Mouse (Mus musculus): ENCODE measurements around the gene Drd2. TPM values are rescaled to one million over a fixed set of nuclear protein-coding genes. Genes with fewer than 3 reads are reported as not detected.

The Drd2 gene
- polyA plus RNA-seq (2012; fragmentation: generic; extraction: Trizol): 0.02 TPM
- long read RNA-seq, experiment 1: 0 reads
- long read RNA-seq, experiment 2: 0 reads

DNA sequence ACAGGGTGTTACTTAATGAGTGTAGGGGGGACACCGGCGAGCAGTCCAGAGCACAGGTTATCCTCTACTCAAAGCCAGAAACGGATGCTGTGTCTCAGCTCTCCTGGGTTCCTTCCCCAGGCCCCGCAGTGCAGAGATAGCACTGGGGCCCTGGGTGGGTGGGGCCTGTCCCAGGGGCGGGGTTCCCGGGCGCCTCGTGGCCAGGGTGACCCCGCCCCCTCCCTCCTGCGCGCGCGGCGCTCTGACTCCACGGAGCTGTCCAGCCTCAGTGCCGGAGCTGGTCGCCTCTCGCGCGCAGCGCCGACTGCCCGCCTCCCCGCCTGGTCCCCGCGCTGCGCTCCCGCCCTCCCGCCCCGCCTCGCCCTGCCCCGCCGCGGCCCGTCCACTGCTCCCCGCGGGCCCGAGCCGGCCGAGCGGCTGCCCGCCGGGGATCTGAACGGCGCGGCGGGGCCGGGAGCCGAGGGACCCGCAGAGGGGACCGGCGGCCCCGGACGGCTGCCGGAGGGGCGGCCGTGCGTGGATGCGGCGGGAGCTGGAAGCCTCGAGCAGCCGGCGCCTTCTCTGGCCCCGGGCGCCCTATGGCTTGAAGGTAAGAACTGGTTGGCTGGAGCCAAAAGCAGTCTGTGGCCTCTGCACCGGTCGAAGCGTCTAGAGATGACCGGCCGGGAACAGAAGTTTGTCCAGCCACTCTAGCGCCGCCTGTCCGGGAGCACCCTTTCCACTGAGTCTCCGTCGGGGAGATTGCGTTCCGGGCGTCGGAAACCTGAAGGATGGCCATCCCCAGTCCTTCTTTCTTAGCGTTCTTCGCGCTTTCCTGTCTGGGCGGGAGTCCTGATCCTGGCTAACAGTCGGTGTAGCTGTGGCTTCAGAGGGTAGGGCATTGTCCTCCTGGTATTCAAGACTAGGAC is at the start of gene Drd2:
Gene Drd2, plus strand, starts transcription at position 492 of the 908 bp plus-strand sequence.
- no peaks in the 10 kb centered on the region for H3K27me3 ChIP-seq (ENCODE audit: control insufficient read depth, insufficient read depth, insufficient read length)
- no peaks in the 10 kb centered on the region for H3K36me3 ChIP-seq (ENCODE audit: control insufficient read depth, insufficient read depth)
- H3ac ChIP-seq (ENCODE audit: control insufficient read depth, insufficient read length, low read depth): no peak within 1 kb of the TSS
- TF ChIP-seq CTCF (IDR thresholded peaks at IDR 0.05; ENCODE audit: control insufficient read depth, insufficient read depth, insufficient read length) (no peak), USF1 (IDR thresholded peaks at IDR 0.05; ENCODE audit: low read depth) (no peak), CEBPB (IDR thresholded peaks at IDR 0.05; ENCODE audit: low read depth) (no peak)
- H3K4me3 ChIP-seq (ENCODE audit: insufficient read depth, poor library complexity, severe bottlenecking): no peak within 1 kb of the TSS
- no peaks in the 10 kb centered on the region for H3K79me2 ChIP-seq (ENCODE audit: control insufficient read depth, insufficient read depth)
- no peaks in the 10 kb centered on the region for H3K79me3 ChIP-seq (ENCODE audit: low read depth)

DNA sequence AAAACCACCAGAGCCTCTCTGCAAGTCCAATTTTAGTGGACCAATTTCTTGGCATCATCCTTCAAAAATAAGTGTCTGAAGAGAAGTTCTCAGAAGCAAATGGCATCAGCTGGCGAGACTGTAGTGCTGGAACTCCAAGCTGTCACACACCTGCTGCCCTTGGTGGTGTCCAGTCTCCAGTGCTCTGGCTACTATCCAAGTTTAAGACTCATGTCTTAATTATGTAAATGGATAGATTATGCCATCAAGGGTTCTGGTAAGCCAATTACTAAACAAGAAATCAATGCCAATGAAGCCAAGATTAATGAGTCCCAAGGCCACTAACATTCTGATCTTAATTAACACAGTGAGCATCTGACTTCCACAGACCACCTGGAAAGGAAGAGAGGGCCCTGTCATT is 45.3 kb upstream of the Drd2 start:
- TF ChIP-seq FOSL1 (IDR thresholded peaks at IDR 0.05; ENCODE audit: insufficient read depth, low read length, poor library complexity, severe bottlenecking): no peak
- TF ChIP-seq CTCF (IDR thresholded peaks at IDR 0.05; ENCODE audit: control insufficient read depth, insufficient read depth, insufficient read length): no peak
- TF ChIP-seq MYOD1 (IDR thresholded peaks at IDR 0.05; ENCODE audit: control insufficient read depth, insufficient read length, low read depth): no peak
- TF ChIP-seq CEBPB (IDR thresholded peaks at IDR 0.05; ENCODE audit: low read depth): no peak
- no peak for TF ChIP-seq MYOG (IDR thresholded peaks at IDR 0.05; ENCODE audit: control insufficient read depth, extremely low read depth, insufficient read length)
- TF ChIP-seq USF1 (IDR thresholded peaks at IDR 0.05; ENCODE audit: low read depth): no peak
- no peak for TF ChIP-seq MAX (IDR thresholded peaks at IDR 0.05)
- Histone ChIP-seq H3K27me3 (ENCODE audit: control insufficient read depth, insufficient read depth, insufficient read length) (no peaks in the 10 kb centered on the region), H3K4me3 (ENCODE audit: insufficient read depth, poor library complexity, severe bottlenecking) (no peak overlapping the region), H3ac (ENCODE audit: control insufficient read depth, insufficient read length, low read depth) (no peak overlapping the region), H3K79me2 (ENCODE audit: control insufficient read depth, insufficient read depth) (no peaks in the 10 kb centered on the region), H3K36me3 (ENCODE audit: control insufficient read depth, insufficient read depth) (no peaks in the 10 kb centered on the region), H3K79me3 (ENCODE audit: low read depth) (no peaks in the 10 kb centered on the region)

DNA sequence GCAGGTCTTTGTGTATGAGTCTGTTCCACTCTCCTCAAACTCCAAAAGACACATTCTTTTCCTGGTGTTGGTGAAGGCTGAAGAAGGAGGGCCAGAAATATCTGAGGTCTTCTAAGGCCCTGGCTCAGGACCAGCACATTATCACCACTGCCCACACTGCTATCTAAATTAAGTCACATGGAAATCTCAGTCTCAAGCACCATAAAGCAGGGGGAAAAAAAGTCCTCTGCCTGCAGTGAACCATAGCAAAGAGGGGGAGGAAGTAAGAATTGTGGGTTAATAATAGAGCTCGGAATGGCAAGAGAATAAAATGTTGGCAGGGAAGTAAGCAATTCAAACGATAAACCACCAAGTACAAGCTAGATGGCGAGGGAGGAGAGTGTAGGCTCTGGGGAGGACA is 32.9 kb upstream of the Drd2 start:
- no peak overlapping the region for H3K4me3 ChIP-seq (ENCODE audit: insufficient read depth, poor library complexity, severe bottlenecking)
- H3ac ChIP-seq (ENCODE audit: control insufficient read depth, insufficient read length, low read depth): no peak overlapping the region
- H3K36me3 ChIP-seq (ENCODE audit: control insufficient read depth, insufficient read depth): no peaks in the 10 kb centered on the region
- no peak for TF ChIP-seq CTCF (IDR thresholded peaks at IDR 0.05; ENCODE audit: control insufficient read depth, insufficient read depth, insufficient read length)
- H3K27me3 ChIP-seq (ENCODE audit: control insufficient read depth, insufficient read depth, insufficient read length): no peaks in the 10 kb centered on the region
- no peaks in the 10 kb centered on the region for H3K79me2 ChIP-seq (ENCODE audit: control insufficient read depth, insufficient read depth)
- no peaks in the 10 kb centered on the region for H3K79me3 ChIP-seq (ENCODE audit: low read depth)

DNA sequence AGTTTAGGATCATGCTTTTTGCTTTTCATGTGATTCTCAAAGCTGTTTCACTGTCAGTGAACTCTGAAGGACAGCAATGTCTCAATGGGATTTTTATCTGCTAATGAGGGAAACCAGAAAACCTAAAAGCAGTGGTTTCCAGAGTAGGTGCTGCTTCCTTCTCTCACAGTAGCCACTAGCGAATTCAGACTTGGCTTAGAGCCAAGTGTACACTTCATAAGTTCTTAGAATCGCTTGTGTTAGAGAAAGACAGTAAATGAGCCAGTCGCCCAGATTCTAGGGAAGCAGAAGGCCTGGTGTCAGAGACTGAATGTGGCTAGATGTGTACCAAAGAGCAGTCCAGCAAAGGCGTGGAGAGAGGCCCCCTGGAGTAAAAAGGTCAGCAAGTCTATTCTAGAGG is 29.6 kb upstream of the Drd2 start:
- Histone ChIP-seq H3K27me3 (ENCODE audit: control insufficient read depth, insufficient read depth, insufficient read length) (no peaks in the 10 kb centered on the region), H3K79me2 (ENCODE audit: control insufficient read depth, insufficient read depth) (no peaks in the 10 kb centered on the region), H3K36me3 (ENCODE audit: control insufficient read depth, insufficient read depth) (no peaks in the 10 kb centered on the region), H3K79me3 (ENCODE audit: low read depth) (no peaks in the 10 kb centered on the region), H3K4me3 (ENCODE audit: insufficient read depth, poor library complexity, severe bottlenecking) (no peak overlapping the region), H3ac (ENCODE audit: control insufficient read depth, insufficient read length, low read depth) (no peak overlapping the region)
- TF ChIP-seq FOSL1 (IDR thresholded peaks at IDR 0.05; ENCODE audit: insufficient read depth, low read length, poor library complexity, severe bottlenecking): no peak
- no peak for TF ChIP-seq USF1 (IDR thresholded peaks at IDR 0.05; ENCODE audit: low read depth)
- TF ChIP-seq MYOG (IDR thresholded peaks at IDR 0.05; ENCODE audit: control insufficient read depth, extremely low read depth, insufficient read length): no peak
- TF ChIP-seq MYOD1 (IDR thresholded peaks at IDR 0.05; ENCODE audit: control insufficient read depth, insufficient read length, low read depth): no peak
- no peak for TF ChIP-seq CEBPB (IDR thresholded peaks at IDR 0.05; ENCODE audit: low read depth)
- no peak for TF ChIP-seq MAX (IDR thresholded peaks at IDR 0.05)
- no peak for TF ChIP-seq CTCF (IDR thresholded peaks at IDR 0.05; ENCODE audit: control insufficient read depth, insufficient read depth, insufficient read length)

DNA sequence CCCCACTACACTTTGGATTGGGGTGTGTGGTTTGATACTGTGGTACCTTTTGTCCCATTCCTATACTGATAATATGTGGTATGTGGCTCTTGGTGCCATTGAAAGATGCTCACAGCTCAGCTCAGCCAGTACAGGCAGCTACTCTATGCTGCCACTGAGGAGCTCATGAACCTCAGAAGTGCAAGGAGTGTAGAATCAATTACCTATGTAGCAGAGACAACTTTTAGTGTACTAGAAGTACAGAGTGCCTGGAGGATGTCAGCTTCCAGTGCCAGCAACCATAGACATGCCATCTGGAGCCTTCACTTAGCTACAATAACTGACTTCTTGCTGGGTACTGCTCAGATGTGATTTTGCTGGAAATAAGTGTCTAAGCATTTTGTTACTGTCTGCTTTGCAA is 21.8 kb upstream of the Drd2 start:
- TF ChIP-seq USF1 (IDR thresholded peaks at IDR 0.05; ENCODE audit: low read depth) (no peak), FOSL1 (IDR thresholded peaks at IDR 0.05; ENCODE audit: insufficient read depth, low read length, poor library complexity, severe bottlenecking) (no peak)
- Histone ChIP-seq H3K79me2 (ENCODE audit: control insufficient read depth, insufficient read depth) (no peaks in the 10 kb centered on the region), H3K27me3 (ENCODE audit: control insufficient read depth, insufficient read depth, insufficient read length) (no peaks in the 10 kb centered on the region), H3K36me3 (ENCODE audit: control insufficient read depth, insufficient read depth) (no peaks in the 10 kb centered on the region), H3K79me3 (ENCODE audit: low read depth) (no peaks in the 10 kb centered on the region), H3K4me3 (ENCODE audit: insufficient read depth, poor library complexity, severe bottlenecking) (no peak overlapping the region), H3ac (ENCODE audit: control insufficient read depth, insufficient read length, low read depth) (no peak overlapping the region)

DNA sequence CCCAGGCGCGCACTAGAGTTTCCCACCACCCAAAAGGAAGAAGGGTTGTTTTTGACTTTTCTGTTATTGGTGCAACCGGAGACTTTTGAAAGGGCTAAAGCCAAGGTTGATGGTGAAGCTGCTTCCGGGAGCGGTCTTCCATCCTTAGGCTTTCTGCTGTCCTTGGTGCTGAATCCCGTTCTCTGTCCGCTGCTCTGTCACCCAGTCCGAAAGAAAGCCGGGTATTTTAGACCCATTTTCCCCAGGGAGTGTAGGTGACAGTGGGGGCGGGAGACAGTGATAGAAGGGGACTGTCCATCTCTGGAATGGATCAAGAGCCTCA is 578 bp downstream of the Drd2 start:
- no peaks in the 10 kb centered on the region for H3K79me3 ChIP-seq (ENCODE audit: low read depth)
- no peak overlapping the region for H3K4me3 ChIP-seq (ENCODE audit: insufficient read depth, poor library complexity, severe bottlenecking)
- no peaks in the 10 kb centered on the region for H3K36me3 ChIP-seq (ENCODE audit: control insufficient read depth, insufficient read depth)
- H3ac ChIP-seq (ENCODE audit: control insufficient read depth, insufficient read length, low read depth): no peak overlapping the region
- no peaks in the 10 kb centered on the region for H3K27me3 ChIP-seq (ENCODE audit: control insufficient read depth, insufficient read depth, insufficient read length)
- H3K79me2 ChIP-seq (ENCODE audit: control insufficient read depth, insufficient read depth): no peaks in the 10 kb centered on the region
- TF ChIP-seq MAX (IDR thresholded peaks at IDR 0.05) (no peak), FOSL1 (IDR thresholded peaks at IDR 0.05; ENCODE audit: insufficient read depth, low read length, poor library complexity, severe bottlenecking) (no peak), USF1 (IDR thresholded peaks at IDR 0.05; ENCODE audit: low read depth) (no peak), CEBPB (IDR thresholded peaks at IDR 0.05; ENCODE audit: low read depth) (no peak), CTCF (IDR thresholded peaks at IDR 0.05; ENCODE audit: control insufficient read depth, insufficient read depth, insufficient read length) (no peak), MYOD1 (IDR thresholded peaks at IDR 0.05; ENCODE audit: control insufficient read depth, insufficient read length, low read depth) (no peak), MYOG (IDR thresholded peaks at IDR 0.05; ENCODE audit: control insufficient read depth, extremely low read depth, insufficient read length) (no peak)
